Mouse (Mus musculus) T-helper 1 cell (primary cell): ENCODE measurements at regions not wholly inside any gene's neighbourhood (a gene's known extent, or its start where the extent isn't known, plus 50 kb on each side); places are given as distances from the start of the nearest gene placed in this dataset.

Experiments
- in situ Hi-C: fragments of 300-600 bp; cut with MboI, MseI; formaldehyde crosslinking; loops from one replicate; pipeline ENCODE4 v1.15.1; 2025; ENCODE audit warnings: high pct_unique_total_duplicates

- in situ Hi-C loops: no loop called here
Measured at GRCm38 (mm10) chr9:68463637-68464304, 189.8 kb upstream of the Rora start.

GRCm38 (mm10) chr9:68466671-68467070, 186.9 kb upstream of the Rora start:
- in situ Hi-C loops: no loop called here

- in situ Hi-C loops: no loop called here
Measured at GRCm38 (mm10) chr9:68476391-68476790, 177.2 kb upstream of the Rora start.

- in situ Hi-C loops: no loop called here
Measured at GRCm38 (mm10) chr9:68477466-68477865, 176.1 kb upstream of the Rora start.

GRCm38 (mm10) chr9:68486646-68487045, 166.9 kb upstream of the Rora start:
- in situ Hi-C loops: no loop called here

GRCm38 (mm10) chr9:68491151-68491550, 162.4 kb upstream of the Rora start:
- in situ Hi-C loops: no loop called here

- in situ Hi-C loops: no loop called here
Measured at GRCm38 (mm10) chr9:68521218-68521617, 132.4 kb upstream of the Rora start.

GRCm38 (mm10) chr9:68561767-68562552, 91.6 kb upstream of the Rora start:
- in situ Hi-C loops: no loop called here

GRCm38 (mm10) chr9:68563206-68563605, 90.4 kb upstream of the Rora start:
- in situ Hi-C loops: no loop called here

- in situ Hi-C loops: no loop called here
Measured at GRCm38 (mm10) chr9:68585751-68586150, 67.8 kb upstream of the Rora start.

GRCm38 (mm10) chr9:68591023-68591422, 62.6 kb upstream of the Rora start:
- in situ Hi-C loops: no loop called here

- in situ Hi-C loops: no loop called here
Measured at GRCm38 (mm10) chr9:68592976-68593375, 60.6 kb upstream of the Rora start.

- in situ Hi-C loops: no loop called here
Measured at GRCm38 (mm10) chr9:68594586-68594985, 59.0 kb upstream of the Rora start.
